Mouse (Mus musculus) embryonic fibroblast, embryonic 13.5 days (primary cell): Measurements from ENCODE around the gene Sytl3. TPM values are rescaled to one million over a fixed set of nuclear protein-coding genes. Genes with fewer than 3 reads are reported as not detected.

Experiments
- H3K27ac ChIP-seq: 2 replicates; pipeline ENCODE4 v1.5.1; 2012; ENCODE audit warnings: low read length, control low read depth, inconsistent platforms; ENCODE audit not compliant: insufficient read depth
- H3K4me1 ChIP-seq: 2 replicates; pipeline ENCODE4 v1.6.1; 2011; ENCODE audit warnings: low read length; ENCODE audit not compliant: control insufficient read depth, insufficient read depth
- H3K4me3 ChIP-seq: 2 replicates; pipeline ENCODE4 v1.5.1; 2011; ENCODE audit warnings: mild to moderate bottlenecking, control low read depth, low read length; ENCODE audit not compliant: insufficient read depth
- CTCF ChIP-seq: IDR thresholded peaks from 2 replicates; pipeline ENCODE4 v1.5.1; 2011; ENCODE audit warnings: mild to moderate bottlenecking, control low read depth, low read length, moderate library complexity, borderline replicate concordance; ENCODE audit not compliant: insufficient read depth
- POLR2A ChIP-seq: IDR thresholded peaks from 2 replicates; pipeline ENCODE4 v1.6.1; 2011; ENCODE audit warnings: low read depth, mild to moderate bottlenecking, control low read depth, low read length, moderate library complexity
- polyA plus RNA-seq: library from polyadenylated mRNA; stranded (reverse); fragments of >200 nt; gene quantifications from 2 replicates; pipeline ENCODE4 v1.2.4, GENCODE M21; 2011; ENCODE audit warnings: low read depth; ENCODE audit not compliant: missing spikeins, insufficient read length

Gene Sytl3
- polyA plus RNA-seq, 1 experiment = not detected

GRCm38 (mm10) chr17:6771661-6772489 is 113.0 kb downstream of the Sytl3 start:
- no peak overlapping the region for H3K27ac ChIP-seq
- H3K4me3 ChIP-seq = no peak overlapping the region
- H3K4me1 ChIP-seq = no peaks in the 10 kb centered on the region
- TF ChIP-seq POLR2A (no peak), CTCF (no peak)

GRCm38 (mm10) chr17:6772490-6772773 is 113.5 kb downstream of the Sytl3 start:
- Histone ChIP-seq H3K4me1 (no peaks in the 10 kb centered on the region), H3K4me3 (no peak overlapping the region), H3K27ac (no peak overlapping the region)
- no peak for TF ChIP-seq CTCF

- H3K4me1 ChIP-seq = no peaks in the 10 kb centered on the region
Measured at GRCm38 (mm10) chr17:6773249-6773966, 114.5 kb downstream of the Sytl3 start.

GRCm38 (mm10) chr17:6775221-6775620 is 116.3 kb downstream of the Sytl3 start:
- no peak for TF ChIP-seq POLR2A
- no peak for TF ChIP-seq CTCF
- no peak overlapping the region for H3K27ac ChIP-seq
- no peak overlapping the region for H3K4me3 ChIP-seq
- H3K4me1 ChIP-seq = no peaks in the 10 kb centered on the region; the same call in none of the 2 replicates

More at GRCm38 (mm10) chr17:6773249-6773966, 114.5 kb downstream of the Sytl3 start:
- Histone ChIP-seq H3K27ac (no peak overlapping the region), H3K4me3 (no peak overlapping the region)
- TF ChIP-seq CTCF (no peak), POLR2A (no peak)

- no peaks in the 10 kb centered on the region; the same call in none of the 2 replicates for H3K4me1 ChIP-seq
- no peak overlapping the region for H3K4me3 ChIP-seq
- TF ChIP-seq CTCF = no peak
- no peak for TF ChIP-seq POLR2A
- H3K27ac ChIP-seq = no peak overlapping the region
Measured at GRCm38 (mm10) chr17:6775671-6776070, 116.8 kb downstream of the Sytl3 start.

- Histone ChIP-seq H3K4me1 (no peaks in the 10 kb centered on the region; the same call in none of the 2 replicates), H3K27ac (no peak overlapping the region), H3K4me3 (no peak overlapping the region)
- TF ChIP-seq POLR2A (no peak), CTCF (no peak)
Measured at GRCm38 (mm10) chr17:6776123-6776522, 117.2 kb downstream of the Sytl3 start.

- Histone ChIP-seq H3K4me1 (no peaks in the 10 kb centered on the region; the same call in none of the 2 replicates), H3K27ac (no peak overlapping the region), H3K4me3 (no peak overlapping the region)
- no peak for TF ChIP-seq POLR2A
- TF ChIP-seq CTCF = no peak
Measured at GRCm38 (mm10) chr17:6776576-6776975, 117.7 kb downstream of the Sytl3 start.

- H3K4me3 ChIP-seq = no peak overlapping the region
- no peaks in the 10 kb centered on the region; the same call in none of the 2 replicates for H3K4me1 ChIP-seq
- H3K27ac ChIP-seq = no peak overlapping the region
- TF ChIP-seq CTCF = no peak
- TF ChIP-seq POLR2A = no peak
Measured at GRCm38 (mm10) chr17:6777061-6777460, 118.2 kb downstream of the Sytl3 start.

- TF ChIP-seq CTCF = no peak
- no peak for TF ChIP-seq POLR2A
- Histone ChIP-seq H3K4me1 (no peaks in the 10 kb centered on the region; the same call in none of the 2 replicates), H3K27ac (no peak overlapping the region), H3K4me3 (no peak overlapping the region)
Measured at GRCm38 (mm10) chr17:6777629-6778331, 118.9 kb downstream of the Sytl3 start.
